Mouse (Mus musculus): ENCODE measurements around the gene Aicda.
"Not testable (repeated sequence)": the region's sequence is repeated elsewhere in the genome, so short reads cannot be mapped to it uniquely, and the experiment has no call there.

- not testable (repeated sequence) for TF ChIP-seq CTCF, EP300 (IDR thresholded peaks at IDR 0.05; ENCODE audit: low read depth)
Measured at GRCm38 (mm10) chr6:122515762-122516161, 37.8 kb upstream of the Aicda start.

Measured in liver, embryonic 14.5 days (tissue).